Mouse (Mus musculus): ENCODE results near the gene Ccp110.
A peak's percentile ranks its signal among the peaks of the same experiment; 100 is the strongest.

The Ccp110 gene

DNA sequence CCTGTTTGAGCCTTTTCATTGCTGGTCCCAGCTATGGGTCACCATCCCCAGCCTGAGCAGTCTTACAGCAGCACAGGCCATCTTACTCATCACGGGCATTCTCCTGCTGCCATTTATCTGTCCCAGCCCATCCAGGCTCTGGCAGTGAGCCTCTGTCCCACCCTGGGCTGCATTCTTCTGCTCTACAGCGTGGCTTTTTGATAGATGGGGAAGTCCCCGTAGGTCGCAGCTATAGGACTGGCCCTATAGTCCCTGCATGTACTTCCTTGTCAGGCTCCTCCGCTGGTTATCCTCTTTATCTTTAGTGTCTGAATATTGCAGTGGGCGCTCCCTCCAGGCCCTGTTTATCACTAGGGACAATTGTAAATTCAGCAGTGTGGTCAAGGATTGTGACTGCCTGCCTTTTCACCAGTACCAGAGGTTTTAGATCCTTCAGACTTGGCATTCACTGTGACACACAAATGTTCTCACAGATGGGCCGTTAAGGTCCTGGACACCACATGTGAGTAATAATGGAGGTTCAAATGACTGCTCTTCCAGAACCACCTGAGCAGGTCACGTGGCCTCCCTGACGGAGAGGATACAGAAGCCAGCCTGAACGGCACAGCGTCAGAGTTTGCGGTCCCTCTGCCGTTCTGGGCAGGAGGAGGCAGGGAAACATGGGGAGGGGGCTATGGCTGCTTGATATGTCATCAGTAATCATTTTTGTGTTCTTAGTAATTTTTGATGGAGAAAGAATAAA, 16.7 kb downstream of the Ccp110 start:
- no peak for DNase-seq (ENCODE audit: low spot score)

DNA sequence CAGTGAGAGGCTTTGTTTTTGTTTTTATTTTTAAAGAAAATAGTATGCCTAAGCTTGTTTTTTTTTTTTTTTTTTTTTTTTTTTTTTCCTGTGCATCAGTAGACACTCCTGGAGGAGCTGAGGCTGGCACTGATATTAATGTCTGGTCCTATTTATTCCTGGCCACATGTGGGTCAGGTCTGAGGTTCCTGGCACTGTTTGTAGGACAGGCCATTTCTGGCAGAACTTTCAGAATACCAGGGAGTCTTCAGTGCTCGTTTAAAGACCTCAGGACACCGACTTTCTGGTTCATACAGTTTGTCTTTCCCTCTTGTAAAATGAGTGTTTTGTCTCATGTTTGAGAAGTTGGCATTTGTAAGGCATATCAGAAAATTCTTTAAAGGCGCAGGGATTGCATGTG, 19.4 kb downstream of the Ccp110 start:
- DNase-seq (ENCODE audit: low spot score): no peak

GRCm38 (mm10) chr7:118733225-118733624, 20.9 kb downstream of the Ccp110 start:
- DNase-seq (ENCODE audit: low spot score): no peak

DNA sequence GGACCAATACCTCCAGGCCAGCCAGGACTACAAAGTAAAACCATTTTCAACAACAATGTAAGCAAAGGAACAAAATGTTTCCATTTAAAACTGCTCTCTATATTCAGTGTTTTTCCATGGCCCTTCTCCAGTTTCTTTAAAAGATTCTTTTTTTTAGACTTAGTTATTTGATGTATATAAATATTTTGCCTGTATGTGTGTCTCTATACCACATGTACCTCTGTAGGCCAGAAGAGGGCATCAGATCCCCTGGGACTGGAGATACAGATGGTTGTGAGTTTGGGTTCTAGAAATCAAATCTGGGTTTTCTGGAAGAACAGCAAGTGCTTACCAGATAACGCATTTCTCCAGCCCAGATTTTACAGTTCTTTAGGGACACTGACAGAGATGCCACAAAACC, 26.4 kb downstream of the Ccp110 start:
- DNase-seq (ENCODE audit: low spot score): no peak

DNA sequence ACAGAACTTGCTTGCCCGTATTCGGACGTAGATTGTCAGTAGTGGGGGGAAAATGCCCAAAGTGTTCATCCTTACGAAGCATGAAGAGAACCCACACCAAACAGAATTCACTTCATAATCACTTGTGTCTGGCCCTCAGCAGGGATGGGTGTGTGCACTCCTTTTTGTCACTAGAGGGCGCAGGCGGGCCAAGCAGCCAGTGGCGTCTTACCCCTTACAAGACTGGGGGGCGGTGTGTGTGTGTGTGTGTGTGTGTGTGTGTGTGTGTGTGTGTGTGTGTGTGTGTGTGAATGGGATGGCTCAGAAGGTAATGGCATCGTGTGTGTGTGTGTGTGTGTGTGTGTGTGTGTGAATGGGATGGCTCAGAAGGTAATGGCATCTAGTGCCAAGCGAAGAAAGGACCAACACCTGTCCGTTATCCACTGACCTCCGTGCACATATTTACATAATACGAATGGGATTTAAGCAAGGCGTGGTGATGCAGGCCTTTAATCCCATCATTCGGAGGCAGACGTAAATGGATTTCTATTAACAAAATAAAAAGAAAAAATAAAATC, 27.7 kb downstream of the Ccp110 start, which contains the start of gene Vps35l:
Gene Vps35l (plus strand): TSS at position 252 of the 557 bp plus-strand sequence.
- DNase-seq (ENCODE audit: low spot score): peak; percentile 89

DNA sequence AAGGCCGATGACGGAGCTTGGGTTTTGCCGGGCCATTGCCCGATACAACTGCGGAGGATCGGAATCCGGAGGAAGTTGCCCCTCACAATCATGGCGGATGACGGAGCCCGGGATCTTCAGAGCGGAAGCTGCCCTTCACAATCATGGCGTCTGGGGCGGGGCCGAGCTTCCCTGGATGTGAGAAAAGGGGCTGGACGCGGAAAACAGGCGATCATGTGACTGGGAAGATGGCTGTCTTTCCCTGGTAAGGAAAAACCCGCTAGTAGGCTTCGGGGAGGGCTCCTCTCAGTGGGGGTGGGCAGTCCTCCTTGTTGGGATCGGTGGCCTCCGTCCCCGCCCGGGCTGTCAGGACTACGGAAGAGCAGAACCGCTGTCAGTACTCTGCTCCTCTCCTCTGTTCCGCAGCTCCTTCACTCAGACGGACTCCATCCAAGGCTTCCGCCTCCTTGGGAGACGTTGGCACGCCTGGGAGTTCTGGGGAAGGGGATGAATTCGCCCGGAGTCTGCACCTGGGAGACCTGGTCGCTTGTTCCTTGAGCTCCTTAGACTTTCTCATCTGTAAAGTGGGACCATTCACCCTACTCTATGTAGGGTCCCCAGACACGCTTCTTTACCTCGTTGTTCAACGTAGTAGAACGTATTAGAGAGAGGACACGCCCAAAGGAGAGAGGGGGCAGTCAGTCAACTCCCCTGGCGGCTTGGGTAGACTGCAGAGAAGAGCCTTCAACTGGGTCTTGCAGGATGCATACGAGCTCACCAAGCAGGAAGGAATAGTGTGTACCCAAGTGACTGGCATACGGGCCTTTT, 28.4 kb downstream of the Ccp110 start:
- peak; percentile 99 for DNase-seq (ENCODE audit: low spot score)

DNA sequence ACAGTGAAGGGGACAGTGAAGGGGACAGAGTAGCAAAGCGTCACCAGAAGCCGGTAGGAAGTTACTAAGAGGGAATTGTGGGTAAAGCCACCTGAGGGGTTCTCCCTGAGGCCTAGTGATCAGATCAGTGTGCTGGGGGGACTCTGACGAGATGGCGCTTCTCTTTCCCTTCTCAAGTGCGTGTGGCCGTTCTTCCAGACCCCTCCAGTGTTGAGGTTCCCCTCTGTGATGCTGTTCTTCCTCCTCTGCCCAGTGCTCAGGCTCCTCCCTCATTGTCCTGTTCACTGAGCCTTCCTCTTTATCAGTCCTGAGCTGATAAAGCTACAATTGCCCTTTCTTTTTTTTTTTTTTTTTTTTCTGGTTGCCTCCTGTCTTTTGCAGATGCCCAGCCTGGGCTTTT, 29.9 kb downstream of the Ccp110 start:
- no peak for DNase-seq (ENCODE audit: low spot score)

GRCm38 (mm10) chr7:118744766-118745165, 32.4 kb downstream of the Ccp110 start:
- DNase-seq (ENCODE audit: low spot score): no peak

- no peak for DNase-seq (ENCODE audit: low spot score)
Measured at GRCm38 (mm10) chr7:118747891-118748672, 35.7 kb downstream of the Ccp110 start.

DNA sequence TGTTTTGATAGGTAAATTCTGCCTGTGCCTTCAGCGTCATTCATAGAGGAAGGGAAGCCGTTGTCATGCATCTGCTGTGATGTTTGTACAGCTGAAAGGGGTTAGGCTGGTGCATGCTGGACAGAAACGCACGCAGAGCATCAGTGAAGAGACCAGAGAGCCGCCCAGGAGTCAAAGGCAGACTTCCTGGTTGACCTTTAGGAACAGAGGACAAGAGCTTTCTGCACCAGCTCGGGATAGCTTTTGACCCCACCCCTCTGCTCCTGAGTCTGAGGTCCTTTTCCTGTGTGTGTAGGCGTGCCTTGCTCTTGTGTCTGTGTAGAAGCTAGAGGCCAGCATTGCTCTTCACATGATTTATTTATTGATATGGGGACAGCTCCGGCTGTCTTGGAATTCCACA, 37.4 kb downstream of the Ccp110 start:
- no peak for DNase-seq (ENCODE audit: low spot score)

- no peak for DNase-seq (ENCODE audit: low spot score)
Measured at GRCm38 (mm10) chr7:118751625-118752024, 39.3 kb downstream of the Ccp110 start.

DNA sequence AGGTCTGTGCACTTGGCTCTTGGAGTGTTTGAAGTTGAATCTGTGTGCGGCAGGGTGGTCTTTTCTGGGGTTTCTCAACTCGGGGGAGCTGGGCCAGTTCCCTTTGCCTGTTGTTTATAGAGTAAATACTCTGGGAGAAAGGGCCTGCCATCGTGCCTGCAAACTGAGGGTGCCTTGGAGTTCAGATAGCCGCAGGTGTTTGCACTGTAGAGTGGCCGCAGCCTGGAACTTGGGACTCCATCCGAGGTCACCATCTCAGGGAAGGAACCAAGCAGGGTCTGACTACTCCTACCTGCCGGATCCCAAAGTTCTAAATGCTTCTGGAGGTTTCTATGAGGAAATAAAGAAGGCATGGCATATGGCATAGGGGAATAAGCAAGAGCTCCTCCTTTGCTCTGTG, 43.4 kb downstream of the Ccp110 start:
- DNase-seq (ENCODE audit: low spot score): no peak

GRCm38 (mm10) chr7:118756490-118757265, 44.3 kb downstream of the Ccp110 start:
- no peak for DNase-seq (ENCODE audit: low spot score)

- DNase-seq (ENCODE audit: low spot score): no peak
Measured at GRCm38 (mm10) chr7:118758369-118758768, 46.0 kb downstream of the Ccp110 start.

GRCm38 (mm10) chr7:118759372-118759771, 47.0 kb downstream of the Ccp110 start:
- no peak for DNase-seq (ENCODE audit: low spot score)

DNA sequence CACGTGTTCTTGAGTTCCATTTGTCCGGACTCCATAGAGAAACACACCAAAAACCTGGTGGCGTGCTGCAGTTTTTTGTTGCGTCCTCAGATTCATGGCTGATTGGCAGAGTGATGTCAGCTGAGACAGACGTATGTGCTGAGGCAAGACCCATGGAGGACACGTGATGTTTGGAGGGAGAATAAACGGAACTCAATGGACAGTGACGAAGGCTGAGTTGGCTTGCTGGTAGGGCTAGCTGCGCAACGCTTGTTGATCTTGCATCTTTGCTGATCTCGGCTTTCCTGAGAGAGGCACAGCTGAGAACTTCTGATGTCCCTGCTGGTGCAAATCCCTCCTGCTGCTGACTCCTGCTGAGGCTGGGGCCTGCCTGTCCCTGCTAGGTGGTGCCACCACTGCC, 51.6 kb downstream of the Ccp110 start:
- no peak for DNase-seq (ENCODE audit: low spot score)

DNA sequence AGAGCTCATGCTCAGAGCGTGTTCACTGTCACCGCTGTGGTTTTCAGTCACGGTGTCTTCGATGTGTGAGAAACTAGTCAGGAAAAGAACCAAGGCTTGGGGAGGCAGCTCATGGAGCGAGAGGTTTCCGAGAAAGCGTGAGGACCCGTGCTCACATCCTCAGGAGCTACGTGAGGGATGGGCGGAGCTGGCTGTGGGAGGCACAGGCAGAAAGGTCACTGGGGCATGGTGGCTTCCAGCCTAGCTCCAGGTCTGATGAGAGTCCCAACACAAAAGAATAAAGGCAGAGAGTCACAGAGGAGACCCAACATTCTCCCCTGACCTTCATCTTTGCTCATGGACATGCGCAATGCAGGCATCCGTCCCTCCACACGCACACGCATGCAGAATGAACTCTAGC, 52.4 kb downstream of the Ccp110 start:
- DNase-seq (ENCODE audit: low spot score): no peak

DNA sequence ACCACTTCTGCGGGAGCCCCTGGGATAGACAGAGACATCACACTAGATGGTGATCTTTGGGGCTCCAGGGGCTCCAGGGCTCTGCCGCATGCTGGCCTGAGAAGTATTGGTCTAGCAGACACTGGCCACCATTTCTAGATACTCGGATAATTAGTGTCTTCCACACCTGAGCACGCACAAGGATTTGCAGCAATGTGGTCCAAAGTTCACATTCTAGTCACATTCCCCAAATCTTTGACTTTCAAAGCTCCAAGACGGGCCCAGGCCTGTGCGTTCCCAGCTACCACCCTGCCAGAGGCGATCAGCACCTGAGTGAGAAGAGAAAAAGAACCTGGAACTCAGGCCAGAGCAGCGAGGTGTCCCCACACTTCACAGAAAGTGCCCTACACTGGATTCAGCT, 53.3 kb downstream of the Ccp110 start:
- no peak for DNase-seq (ENCODE audit: low spot score)

DNA sequence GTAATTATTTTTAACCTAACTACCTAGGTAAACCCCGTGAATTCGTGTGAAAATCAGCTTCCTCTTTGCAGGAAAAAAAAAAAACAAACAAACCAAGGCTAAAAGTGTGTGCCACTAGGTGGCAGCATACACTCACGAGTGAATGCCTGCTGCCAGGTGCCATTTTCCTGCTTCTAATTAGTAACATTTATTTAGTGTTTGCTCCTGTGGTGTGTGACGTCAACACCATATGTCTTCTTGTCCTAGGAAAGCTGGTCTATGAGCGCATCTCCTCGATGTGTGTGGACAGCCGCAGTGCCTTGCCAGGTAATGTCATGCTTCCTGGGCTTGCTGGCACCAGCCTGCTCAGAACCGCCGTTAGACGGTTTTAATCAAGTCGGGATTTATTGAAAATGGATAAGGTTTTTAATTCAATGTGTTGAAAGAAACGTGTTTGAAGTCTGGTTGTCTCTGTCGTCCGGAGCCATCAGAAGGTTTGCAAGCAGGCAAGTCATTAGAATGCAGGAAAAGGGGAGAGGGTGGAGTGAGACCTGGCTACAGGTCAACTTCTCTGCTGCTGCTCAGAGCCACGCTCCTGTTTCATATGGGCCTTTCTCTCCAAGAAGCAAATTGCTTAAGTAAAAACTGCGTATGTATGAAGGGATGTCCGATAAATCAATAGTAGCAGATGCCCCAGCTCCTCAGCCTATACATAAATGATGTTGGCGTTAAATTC, 53.9 kb downstream of the Ccp110 start:
- DNase-seq (ENCODE audit: low spot score): peak; percentile 88

DNA sequence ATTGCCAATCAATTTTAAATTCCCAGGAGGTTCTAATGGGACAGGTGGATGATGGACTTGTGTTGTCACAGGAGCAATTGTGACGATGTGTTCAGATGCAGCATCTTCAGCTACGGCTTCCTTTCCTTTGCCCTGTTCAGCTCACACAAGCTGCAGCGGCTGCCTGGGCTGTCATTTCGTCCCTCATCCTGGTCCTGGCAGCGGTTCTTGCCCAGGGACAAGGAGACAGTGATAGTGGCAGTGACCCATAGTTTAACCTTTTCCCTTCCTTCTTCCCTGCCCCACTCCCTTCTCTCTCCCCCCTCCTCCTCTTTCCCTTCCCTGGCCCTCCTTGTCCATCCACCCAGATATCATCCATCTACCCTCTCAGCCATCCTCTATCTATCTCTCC, 54.5 kb downstream of the Ccp110 start:
- DNase-seq (ENCODE audit: low spot score): no peak

GRCm38 (mm10) chr7:118769208-118769607, 56.9 kb downstream of the Ccp110 start:
- no peak for DNase-seq (ENCODE audit: low spot score)

Data from retina, embryonic 14.5 days (tissue).